Mouse (Mus musculus): ENCODE data around the gene Uba3. TPM values are rescaled to one million over a fixed set of nuclear protein-coding genes. Genes with fewer than 3 reads are reported as not detected.
A peak's percentile ranks its signal among the peaks of the same experiment; 100 is the strongest.

Gene Uba3
- total RNA-seq, 2 experiments from 2014 or later = 57.1 to 59.1 TPM

DNA sequence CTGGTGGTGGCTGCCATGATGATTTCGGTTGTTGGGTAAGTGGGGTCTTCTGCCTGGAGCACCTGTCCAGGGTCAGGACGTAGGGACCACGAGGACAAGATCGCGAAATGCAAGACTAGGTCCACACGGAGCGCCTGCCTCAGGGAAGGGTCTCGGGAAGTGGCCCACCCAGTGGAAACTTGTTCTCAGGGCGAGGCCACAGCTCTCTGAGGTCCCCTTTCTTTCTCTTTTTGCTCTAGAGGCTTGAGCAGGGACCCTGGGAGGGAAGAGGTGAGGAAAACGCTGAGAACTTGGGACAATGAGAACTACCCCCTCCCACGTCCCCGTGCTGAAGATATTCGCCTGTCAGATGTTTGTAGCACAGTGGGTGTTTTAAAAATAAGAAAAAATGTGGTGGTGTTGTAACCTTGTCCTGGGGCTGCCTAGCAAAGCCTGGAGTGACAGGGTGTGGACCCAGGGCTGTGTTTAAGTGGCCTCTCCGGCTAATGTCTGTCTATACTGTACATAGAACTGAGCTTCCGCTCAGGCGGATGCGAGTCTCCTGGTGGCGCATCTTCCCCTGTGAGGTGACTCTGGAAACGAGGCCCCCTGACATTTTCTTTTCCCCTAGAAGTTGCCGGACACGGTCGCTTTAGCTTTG, 5.6 kb upstream of the Uba3 start:
- no peak for DNase-seq (ENCODE audit: low spot score in 2 of 2)

DNA sequence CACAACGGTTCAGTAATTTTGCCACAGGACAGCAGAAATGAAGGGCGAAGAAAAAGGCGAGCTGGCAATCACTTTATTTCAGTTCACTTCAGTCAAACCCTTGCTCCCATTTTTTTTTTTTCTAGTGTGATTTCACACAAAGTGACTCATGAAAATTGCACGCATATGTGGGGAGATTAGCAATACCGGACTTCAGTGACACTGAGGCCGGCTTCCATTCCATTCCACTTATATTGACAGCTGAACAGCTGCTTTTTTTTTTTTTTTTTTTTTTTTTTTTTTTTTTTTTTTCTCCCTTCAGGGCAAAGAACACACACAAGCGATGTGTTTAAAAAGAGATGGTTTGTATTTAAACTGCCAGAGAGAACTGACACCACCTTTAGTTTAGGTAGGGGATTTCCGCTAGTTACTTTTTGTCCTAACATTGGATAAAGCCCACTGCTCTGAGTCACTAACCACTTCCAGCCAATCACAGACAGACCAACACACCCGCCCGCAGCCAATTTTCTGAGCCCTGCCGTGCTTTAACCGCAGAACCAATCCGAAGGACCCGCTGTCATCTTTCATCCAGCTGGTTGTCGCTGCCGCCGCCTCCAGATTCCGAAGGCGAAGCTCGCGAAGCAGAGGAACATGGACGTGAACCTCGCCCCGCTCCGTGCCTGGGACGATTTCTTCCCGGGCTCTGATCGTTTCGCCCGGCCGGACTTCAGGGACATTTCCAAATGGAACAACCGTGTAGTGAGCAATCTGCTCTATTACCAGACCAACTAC, 4.9 kb upstream of the Uba3 start, which contains the start of gene Arl6ip5:
Gene Arl6ip5 (plus strand): TSS at position 499 of the 771 bp plus-strand sequence.
- DNase-seq (ENCODE audit: low spot score in 2 of 2) = peak; percentile 59 to 73

DNA sequence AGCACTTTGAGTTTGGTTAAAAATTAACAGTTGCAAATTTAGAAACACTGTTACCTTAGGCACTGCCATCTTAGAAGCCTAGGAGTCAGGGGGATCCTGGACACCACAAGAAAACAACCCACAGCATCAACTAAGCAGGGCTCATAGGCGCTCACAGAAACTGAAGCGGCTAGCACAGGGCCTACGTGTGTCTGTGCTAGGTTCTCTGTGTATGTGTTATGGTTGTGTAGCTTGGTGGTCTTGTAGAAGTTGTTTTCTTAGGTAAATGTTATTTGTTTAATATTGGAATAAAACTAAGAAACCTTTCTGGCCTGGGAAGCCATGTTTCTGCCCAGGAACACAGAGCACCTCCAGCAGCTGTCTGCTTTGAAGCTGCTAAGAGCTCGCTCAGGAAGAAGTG, 4.3 kb upstream of the Uba3 start:
- no peak for DNase-seq (ENCODE audit: low spot score in 2 of 2)

DNA sequence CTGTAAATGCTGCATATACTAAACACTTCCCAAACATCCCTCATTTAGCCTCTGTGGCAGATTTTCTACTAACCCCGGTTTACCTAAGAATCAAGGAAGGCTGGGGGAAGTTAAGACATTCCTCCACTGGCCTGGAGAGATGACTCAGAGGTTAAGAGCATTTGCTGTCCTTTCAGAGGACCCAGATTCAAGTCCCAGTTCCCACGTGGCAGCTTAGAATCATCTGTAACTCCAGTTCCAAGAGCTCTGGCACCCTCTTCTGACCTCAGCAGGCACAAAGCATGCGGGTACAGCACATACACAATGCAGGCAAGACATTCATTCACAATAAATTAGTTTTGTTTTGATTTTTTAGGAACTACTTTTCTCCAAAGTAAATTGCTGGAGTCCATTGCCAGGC, 3.8 kb upstream of the Uba3 start:
- DNase-seq (ENCODE audit: low spot score in 2 of 2) = no peak

DNA sequence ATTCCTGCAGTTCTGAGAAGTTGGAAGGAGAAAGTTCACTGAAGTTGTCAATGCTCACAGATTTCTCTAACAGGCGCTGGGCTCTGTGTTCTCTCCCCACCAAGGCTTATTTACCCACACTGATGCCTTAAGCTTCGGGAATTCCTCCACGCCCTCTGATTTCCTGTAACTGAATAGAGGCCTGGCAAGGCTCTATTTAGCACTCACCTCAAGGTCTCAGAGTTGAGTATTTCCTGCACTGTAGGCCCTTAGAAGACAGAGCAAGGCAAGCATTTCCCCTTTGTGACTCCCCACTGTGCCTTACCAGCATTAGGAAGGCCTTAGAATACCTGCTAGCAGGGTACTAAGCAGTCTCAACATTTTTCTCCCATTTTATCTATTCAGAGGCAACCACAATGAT, 3.0 kb upstream of the Uba3 start:
- no peak for DNase-seq (ENCODE audit: low spot score in 2 of 2)

DNA sequence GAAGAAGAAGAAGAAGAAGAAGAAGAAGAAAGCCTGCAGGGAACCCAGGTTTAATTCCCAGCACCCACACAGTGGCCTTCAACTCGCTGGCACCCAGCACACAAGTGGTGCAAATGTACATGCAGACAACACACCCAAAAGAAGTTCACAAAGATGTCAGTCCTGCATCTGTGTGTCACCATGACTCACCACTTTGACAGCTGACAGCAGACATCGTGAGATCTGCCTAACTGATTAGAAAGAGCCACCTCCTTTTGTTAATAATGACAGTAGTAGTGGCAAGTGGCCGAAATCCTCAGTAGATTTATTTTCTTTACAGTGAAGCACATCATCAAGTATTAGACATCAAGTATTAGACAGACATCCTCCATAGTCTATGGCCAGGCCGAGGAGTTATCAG, 1.6 kb upstream of the Uba3 start:
- no peak for DNase-seq (ENCODE audit: low spot score in 2 of 2)

DNA sequence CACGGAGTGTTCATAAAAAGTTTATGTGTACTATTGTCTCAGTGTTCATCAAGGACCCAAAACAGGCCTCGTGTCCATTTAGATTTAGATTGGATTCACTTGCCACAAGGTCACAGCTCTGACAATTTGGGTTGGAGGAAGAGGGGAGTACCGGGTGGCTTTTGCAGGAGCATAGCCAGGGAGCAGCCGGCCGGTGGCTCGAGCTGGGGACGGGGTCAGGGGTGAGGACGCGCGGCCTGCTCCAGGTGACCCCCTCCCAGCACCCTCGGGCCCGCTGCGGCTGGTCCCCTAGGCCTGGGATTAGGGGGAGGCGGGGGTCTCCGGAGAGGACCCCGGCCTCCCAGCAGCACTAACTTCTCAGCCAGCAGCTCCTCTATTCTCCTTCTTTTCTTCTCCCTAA, 495 bp downstream of the Uba3 start:
- no peak for DNase-seq (ENCODE audit: low spot score in 2 of 2)

DNA sequence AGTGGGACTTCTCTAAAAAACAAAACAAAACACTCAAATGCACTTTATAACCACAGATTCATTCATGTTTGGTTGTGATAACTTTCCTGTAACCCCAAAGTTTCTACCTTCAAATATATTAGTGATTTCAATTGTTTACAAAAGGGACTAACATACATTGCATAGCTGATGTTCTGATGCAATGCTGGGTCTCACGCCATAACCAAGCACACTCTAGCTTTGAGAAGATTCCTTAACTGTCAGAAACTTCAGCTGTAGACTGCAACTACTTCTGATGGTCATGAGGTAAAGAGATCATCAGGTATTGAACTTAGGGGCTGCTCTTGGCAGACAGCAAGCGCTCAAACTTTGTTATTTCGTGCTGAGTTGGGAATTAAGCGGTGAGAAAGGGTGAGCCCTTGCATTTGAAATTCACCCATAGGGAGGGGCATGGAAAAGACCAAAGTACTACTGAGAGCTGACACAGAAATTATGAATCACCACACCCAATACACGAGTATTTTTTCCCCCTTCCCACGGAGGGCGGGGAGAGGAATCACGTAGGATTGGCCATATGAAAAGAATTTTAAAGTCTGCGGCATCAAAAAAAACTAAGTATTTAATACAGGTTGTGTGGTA, 1.1 kb downstream of the Uba3 start:
- DNase-seq (ENCODE audit: low spot score in 2 of 2) = no peak

DNA sequence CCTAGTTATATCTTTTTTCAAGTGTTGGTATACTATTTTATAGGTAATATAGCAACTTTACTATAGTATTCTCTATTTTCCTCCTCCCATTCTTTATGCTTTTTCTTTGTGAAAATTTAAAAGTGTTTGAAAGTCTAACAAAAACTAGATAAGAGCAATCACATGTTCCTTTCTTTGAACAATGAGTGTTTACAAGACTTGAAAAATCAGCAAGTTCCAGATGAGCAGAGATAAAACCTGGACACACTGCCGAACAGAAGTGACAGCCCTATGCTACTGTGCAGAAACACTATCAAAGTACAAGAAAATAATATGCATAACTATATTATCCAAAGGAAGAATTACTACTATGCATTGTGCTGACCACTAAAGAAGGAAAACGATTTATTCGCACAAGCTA, 3.0 kb downstream of the Uba3 start:
- no peak for DNase-seq (ENCODE audit: low spot score in 2 of 2)

DNA sequence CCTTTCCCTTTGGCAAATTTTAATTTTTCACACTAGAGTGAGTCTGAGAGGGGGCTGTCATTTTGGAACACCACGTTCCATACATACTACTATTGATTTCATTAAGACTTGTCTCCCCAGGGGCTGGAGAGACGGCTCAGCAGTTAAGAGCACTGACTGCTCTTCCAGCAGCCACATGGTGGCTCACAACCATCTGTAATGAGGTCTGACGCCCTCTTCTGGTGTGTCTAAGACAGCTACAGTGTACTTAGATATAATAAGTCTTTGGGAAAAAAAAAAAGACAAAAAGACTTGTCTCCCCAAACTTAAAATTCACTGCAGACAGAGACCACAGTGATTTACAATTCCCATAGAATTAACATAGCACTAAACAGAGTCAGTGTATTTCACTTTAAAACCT, 5.0 kb downstream of the Uba3 start:
- no peak for DNase-seq (ENCODE audit: low spot score in 2 of 2)

DNA sequence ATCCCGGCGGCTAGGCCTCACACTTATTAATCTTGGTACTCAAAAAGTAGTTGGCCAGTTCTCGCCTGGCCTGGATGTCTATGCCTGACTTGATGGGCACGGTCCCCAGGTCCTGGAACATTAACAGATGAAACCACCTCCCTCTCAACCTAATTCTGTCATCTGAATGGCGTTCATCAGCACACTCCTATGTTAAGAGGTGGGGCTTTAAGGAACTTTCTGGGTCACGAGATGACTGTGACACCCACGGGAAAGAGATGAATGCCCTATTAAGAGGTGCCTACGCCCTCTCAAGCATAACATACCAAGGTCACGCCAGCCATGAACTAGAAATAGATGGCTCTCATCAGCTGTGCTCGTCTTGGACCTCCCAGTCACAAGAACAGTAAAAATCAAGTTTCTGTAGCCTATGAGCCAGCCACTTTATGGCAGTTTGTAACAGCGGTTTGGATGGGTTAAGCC, 26.0 kb downstream of the Uba3 start:
- DNase-seq (ENCODE audit: low spot score in 2 of 2) = no peak

DNA sequence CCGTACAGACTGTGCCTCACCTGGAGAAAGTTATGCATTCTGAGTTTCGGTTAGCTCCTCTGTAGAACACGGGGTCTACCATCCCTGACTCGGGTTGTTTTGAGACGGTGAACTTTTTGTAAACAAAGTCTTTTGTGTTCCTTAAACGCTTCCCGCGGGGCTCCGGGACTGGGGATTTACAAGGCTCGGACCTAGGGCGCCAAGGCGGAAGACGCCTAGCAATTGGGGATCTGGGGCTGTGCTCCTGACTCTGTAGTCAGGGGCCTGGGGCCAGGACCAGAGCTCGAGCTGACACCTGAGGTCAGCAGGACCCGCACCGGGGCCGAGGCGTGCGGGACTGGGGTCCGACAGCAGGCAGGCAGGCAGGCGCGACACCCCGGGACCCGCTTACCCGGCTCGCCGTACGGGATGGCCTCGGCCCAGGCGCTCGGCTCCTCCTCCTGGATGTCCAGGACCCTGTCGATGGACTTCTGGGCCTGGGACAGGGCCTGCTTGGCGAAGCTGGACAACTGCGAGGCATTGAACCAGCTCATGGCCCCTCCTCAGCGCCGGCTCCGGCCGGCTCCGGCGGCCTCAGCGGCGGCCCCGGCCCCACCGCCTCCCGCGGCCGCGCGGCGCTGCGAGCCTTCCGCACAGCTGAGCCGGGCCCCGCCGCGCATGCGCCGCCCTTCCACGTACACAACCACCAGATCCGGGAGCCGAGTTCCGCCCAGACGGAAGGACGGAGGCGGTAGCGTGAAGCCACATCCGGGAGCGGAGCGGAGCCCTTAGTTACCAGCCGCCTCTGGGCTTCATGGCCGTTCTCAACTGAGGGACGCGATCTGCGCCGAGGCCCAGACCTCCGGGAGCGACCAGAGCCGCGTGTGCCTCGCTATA, 26.7 kb downstream of the Uba3 start, which contains the start of gene Tmf1:
Gene Tmf1 (minus strand): TSS at position 632 of the 876 bp plus-strand sequence.
- DNase-seq (ENCODE audit: low spot score in 2 of 2) = peak; percentile 80 to 87

DNA sequence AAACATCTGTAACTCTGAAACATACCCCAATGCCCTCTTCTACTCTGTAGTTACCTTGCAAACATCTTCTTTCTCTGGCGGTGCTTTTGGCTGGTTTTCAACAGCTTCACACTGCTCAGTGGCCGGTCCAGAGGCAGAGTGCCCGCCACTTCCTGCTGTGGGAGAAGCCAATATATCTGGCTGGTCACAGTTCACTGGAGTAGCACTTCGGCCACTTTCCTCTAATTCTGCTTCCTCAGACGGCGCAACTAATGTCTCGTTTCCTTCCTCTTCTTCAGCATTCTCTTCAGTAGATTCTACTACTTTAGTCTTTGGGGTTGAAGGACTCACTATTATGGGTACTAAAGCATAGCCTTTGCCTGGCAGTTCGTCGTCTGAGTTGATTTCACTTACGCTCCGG, 29.7 kb downstream of the Uba3 start:
- no peak for DNase-seq (ENCODE audit: low spot score in 2 of 2)

DNA sequence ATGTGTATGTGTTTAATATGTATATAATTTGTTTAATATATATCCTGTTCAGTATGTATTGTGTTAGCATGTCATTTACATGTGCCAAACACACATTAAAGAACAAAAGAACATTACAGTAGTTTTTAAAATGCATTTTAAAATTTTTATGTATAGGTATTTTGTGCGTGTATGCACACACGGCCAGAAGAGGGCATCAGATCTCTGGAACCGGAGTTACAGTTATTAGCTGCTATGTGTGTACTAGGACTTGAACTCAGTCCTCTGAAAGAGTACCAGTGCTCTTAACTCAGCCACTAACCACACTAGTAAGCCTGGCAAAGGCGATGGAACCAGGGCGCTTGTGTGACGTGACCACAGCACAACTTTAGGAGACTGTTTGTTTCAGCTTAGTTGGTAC, 55.3 kb downstream of the Uba3 start:
- DNase-seq (ENCODE audit: low spot score in 2 of 2) = no peak

DNA sequence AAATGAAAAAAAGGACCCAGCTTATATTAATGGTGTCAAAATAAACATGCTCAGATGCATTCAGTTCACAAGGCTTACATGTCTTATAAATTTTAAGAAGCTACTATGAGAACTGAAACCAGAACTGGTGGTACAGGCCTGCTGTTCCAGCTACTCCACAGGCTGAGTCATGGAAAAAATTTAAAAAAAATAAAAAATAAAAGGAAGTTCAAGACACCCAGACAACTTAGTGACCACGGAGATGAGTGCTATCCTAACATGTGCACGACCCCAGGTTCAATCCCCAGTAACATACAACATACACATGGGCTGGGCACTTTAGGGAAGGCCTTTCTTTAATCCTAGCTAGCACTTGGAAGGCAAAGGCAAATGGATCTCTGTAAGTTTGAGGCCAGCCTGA, 55.7 kb downstream of the Uba3 start:
- no peak for DNase-seq (ENCODE audit: low spot score in 2 of 2)

DNA sequence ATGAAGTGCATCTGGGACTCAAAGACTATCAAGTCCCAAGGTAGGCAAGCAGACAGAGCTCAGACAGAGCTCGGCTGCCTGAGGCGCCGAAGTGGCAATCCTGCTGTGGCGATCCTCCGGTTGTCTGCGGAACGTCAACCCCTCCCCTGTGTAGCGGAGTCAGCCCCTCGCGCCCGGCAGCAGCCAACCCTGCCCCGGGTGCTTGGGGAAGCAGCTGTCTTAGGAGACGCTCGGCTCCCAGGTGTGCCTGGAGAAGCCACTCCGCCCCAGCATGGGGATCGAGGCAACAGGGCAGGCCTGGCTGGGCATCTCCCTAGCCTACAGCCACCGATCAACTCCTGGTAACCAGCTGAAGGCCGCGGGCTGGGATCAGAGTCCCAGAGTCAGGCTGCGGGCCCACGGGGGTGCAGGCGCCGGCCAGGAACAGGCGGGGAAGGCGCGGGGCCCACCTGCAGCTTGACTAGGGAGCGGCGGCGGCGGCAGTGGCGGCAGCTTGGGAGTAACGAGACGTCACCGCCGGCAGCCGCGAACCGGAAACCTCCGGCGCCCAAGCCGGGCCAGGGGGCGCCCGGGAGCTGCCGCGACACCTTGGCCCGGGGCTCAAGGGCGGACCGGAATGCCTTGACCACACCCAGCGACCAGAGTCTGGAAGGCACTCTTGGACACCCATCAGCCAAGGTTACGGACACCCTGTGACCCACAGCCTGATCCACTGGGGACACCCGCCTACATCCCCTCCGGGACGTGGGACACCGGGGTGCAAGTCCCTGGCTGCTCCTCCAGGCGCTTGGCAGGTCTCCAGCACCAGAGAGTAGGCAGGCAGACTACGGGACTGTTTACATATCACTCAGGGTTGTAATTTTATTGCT, 56.8 kb downstream of the Uba3 start, which contains the start of gene Eogt:
Gene Eogt (minus strand): TSS at position 800 of the 869 bp plus-strand sequence.
- peak; percentile 29 to 68 for DNase-seq (ENCODE audit: low spot score in 2 of 2)

DNA sequence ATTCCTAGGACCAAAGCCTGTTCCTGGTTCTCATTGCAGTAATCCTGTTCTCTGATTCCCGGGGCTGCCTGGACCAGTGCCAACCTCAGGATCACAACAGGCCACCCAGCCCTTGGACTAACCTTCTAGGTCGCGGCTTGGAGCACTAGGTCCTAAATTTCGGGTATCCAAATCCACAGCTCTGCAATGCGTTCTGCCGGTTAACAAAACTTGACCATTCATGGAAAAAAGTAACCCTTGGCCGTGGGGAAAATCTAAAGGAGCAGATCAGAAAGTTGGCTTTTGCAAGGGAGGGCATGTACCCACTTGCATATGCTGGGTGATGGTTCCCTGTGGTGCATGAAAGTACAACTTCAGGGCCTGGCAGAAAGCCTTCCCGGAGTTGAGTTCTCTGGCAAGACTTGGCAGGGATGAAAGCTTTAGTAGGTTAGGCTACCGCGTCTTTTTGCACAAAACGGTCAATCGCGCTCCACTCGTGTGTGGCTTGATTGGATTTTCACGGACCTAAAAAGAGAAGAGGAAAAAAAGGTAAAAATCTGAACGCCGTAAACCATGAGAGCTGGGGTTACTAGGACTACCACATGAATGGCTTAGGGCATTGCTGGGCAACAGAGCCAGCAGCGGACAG, 57.6 kb downstream of the Uba3 start:
- DNase-seq (ENCODE audit: low spot score in 2 of 2) = peak; percentile 35 to 44

DNA sequence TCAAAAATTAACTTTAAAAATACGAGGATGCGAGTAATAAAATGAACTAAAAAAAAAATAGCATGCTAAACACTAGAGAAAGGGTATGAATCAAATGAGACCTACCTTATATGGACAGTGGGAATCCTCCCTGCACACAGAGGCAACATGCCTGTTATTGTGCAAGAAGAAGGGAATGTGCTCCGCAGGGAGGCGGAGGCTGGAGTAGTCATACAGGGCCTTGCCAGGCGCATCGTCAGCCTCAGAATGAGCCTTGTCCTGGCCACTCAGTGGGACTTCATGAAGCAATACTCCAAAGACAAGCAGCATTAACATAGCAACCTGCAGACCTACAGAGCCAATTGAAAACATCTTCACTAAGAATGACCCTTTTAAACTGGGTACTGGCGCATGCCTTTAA, 60.3 kb downstream of the Uba3 start:
- DNase-seq (ENCODE audit: low spot score in 2 of 2) = no peak

DNA sequence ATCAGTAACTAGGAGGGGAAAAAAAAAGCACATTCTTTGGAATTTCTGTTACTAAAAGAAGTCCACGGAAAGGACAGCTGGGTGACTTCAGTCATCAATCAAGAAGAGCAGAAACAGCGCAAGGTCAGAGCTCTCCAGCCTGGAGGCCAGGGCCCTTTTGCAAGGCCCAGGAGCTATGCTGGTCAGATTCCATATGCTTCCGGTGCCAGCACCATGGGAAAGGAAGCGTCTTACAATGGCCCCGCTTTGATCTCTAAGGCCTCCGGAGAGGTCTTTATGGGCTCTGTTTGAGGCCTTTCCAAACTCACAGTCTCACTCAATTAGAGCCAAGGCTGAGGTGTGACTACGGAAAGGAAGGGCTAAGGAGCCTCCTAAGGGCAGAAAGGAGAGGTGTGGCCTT, 61.1 kb downstream of the Uba3 start:
- peak in 1 of 2 experiments; percentile 51 for DNase-seq (ENCODE audit: low spot score in 2 of 2)

DNA sequence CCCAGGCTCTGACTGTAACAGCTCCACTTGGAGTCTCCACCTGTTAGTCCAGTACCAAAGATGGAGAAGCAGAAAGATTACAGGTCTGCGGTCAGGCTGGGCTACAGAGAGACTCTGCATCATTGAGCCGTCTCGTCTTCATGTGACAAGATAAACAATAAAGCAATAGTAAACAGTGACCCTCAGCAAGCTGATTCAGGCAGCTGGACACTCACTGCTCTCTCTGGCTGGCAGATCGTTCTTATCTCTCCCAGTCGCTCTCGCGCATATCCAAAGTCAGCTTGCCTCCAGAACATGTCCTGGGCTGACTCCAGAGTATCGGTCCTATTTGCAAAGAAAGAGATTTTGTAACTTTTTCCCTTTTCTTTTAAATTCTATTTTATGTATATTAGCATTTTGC, 62.8 kb downstream of the Uba3 start:
- no peak for DNase-seq (ENCODE audit: low spot score in 2 of 2)

Data from adrenal gland, postnatal 4 days (tissue).